Mouse (Mus musculus) ES-E14 (cell line): ENCODE results near the gene Klc2.

ENCODE experiments used
- MAFK ChIP-seq: IDR thresholded peaks from 2 replicates; pipeline ENCODE4 v1.6.1; 2014; ENCODE audit warnings: mild to moderate bottlenecking, low read depth, low read length, inconsistent platforms; ENCODE audit not compliant: insufficient read depth
- ZC3H11A ChIP-seq: IDR thresholded peaks from 2 replicates; pipeline ENCODE4 v1.6.1; 2012; ENCODE audit warnings: low read depth, mild to moderate bottlenecking, inconsistent platforms, low read length, borderline replicate concordance
- ZNF384 ChIP-seq: IDR thresholded peaks from 2 replicates; pipeline ENCODE4 v1.6.1; 2012; ENCODE audit warnings: low read depth, low read length, inconsistent platforms

DNA sequence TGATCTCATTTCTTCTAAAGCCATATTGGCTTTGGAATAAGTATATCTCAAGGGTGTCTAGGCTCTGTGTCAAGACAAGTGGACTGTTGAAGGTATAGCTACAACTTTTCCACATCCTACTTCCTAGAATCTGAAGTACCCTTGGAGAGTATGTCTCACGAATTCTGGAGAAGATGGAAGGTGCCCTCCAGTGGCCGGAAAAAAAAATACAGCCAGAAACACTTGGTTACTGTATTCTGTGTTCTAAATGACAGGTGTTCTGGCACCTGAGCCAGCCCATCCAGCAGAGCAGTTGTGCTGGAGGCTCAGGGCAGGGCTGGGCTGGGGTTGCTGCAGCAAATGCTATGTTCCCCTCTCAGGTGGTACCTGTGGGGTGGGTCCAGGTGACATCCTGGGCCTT lies 21.3 kb upstream of the Klc2 start:
- no peak for TF ChIP-seq MAFK
- no peak for TF ChIP-seq ZC3H11A
- no peak for TF ChIP-seq ZNF384
